Comparison of ENCODE assay signal across 7 mouse cellular contexts in the genomic region with DNA sequence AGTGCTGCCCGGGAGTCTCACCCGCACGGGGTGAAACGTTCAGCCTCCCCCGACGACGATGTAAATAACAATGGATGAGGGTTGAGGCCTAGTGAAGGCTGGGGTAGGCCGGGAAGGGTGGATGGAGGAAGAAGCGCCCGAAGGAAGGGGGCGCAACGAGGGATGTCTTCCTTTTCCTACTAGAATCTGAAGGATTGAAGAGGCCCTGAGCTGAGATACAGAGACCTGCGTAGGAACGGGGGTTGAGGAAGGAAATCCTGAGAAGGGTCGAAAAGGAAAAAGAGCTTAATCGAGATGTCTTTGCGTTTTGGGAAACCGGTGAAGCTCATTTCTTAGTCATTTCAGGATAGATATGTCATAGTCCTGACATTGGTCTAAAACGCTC. TPM values are rescaled to one million over a fixed set of nuclear protein-coding genes. Genes with fewer than 3 reads are reported as not detected.
A peak's percentile ranks its signal among the peaks of the same experiment; 100 is the strongest.
DNase-seq lines count a peak whose midpoint lies in the region; ATAC-seq and TF ChIP-seq lines count a peak whose summit lies in the region.

No protein-coding gene starts in this region.

- peak overlapping the region; percentile 92 for H3K4me2 ChIP-seq in liver, embryonic 11.5 days
- peak overlapping the region; percentile 95 for H3K4me2 ChIP-seq in stomach, embryonic 16.5 days (ENCODE audit: low read depth, low read length)

- peak overlapping the region; percentile 87 for H3K4me3 ChIP-seq in spleen, adult 2 months (ENCODE audit: extremely low read depth, insufficient read depth, insufficient read length)
- peak overlapping the region; percentile 65 for H3K4me3 ChIP-seq in liver, embryonic 11.5 days (ENCODE audit: low read depth, low read length)
- peak overlapping the region; percentile 74 for H3K4me3 ChIP-seq in stomach, embryonic 16.5 days (replicated peaks; ENCODE audit: low read length)

- TF ChIP-seq POLR2A in spleen, adult 2 months (IDR thresholded peaks at IDR 0.05; ENCODE audit: low read depth, low read length), result no peak

- peak; percentile 69 for ATAC-seq in erythroid progenitor cell, adult 5-6 weeks (replicated peaks; ENCODE audit: low FRiP score, poor library complexity, severe bottlenecking)
- ATAC-seq in liver, embryonic 11.5 days (replicated peaks; ENCODE audit: low FRiP score), result peak; percentile 75
- ATAC-seq in stomach, embryonic 16.5 days (ENCODE audit: insufficient read depth, low FRiP score), result peak; percentile 79

- no peaks in the 10 kb centered on the region for H3K36me3 ChIP-seq in spleen, adult 2 months (ENCODE audit: control insufficient read depth, insufficient read depth, low read length)
- no peaks in the 10 kb centered on the region for H3K36me3 ChIP-seq in liver, embryonic 11.5 days (ENCODE audit: control insufficient read depth, insufficient read depth, low read length)
- no peaks in the 10 kb centered on the region for H3K36me3 ChIP-seq in stomach, embryonic 16.5 days (ENCODE audit: control insufficient read depth, insufficient read depth, low read length)

- H3K27me3 ChIP-seq in spleen, adult 2 months (ENCODE audit: control insufficient read depth, insufficient read depth, low read length), result no peaks in the 10 kb centered on the region
- H3K27me3 ChIP-seq in liver, embryonic 11.5 days (replicated peaks; ENCODE audit: control insufficient read depth, insufficient read depth, low read length), result no peaks in the 10 kb centered on the region
- H3K27me3 ChIP-seq in stomach, embryonic 16.5 days (ENCODE audit: control insufficient read depth, insufficient read depth, low read length), result no peaks in the 10 kb centered on the region

- no peak for DNase-seq in spleen, adult 2 months (ENCODE audit: low read depth in 1 of 2, low spot score in 2 of 2)
- DNase-seq in spleen, postnatal 10 days (ENCODE audit: low spot score in 2 of 2), result no peak
- no peak for DNase-seq in liver, embryonic 11.5 days (ENCODE audit: low spot score)
- no peak for DNase-seq in embryo, embryonic 9.5 days (ENCODE audit: extremely low spot score)
- DNase-seq in ovary, postnatal 14 days (ENCODE audit: low spot score), result no peak

- no peak for TF ChIP-seq CTCF in spleen, adult 2 months (IDR thresholded peaks at IDR 0.05; ENCODE audit: extremely low read depth, insufficient read depth, insufficient read length, insufficient replicate concordance)

- no peaks in the 10 kb centered on the region for H3K9me3 ChIP-seq in liver, embryonic 11.5 days (ENCODE audit: control insufficient read depth, low read length)
- no peaks in the 10 kb centered on the region for H3K9me3 ChIP-seq in stomach, embryonic 16.5 days (replicated peaks; ENCODE audit: control insufficient read depth, low read length)

- peaks cover 4% of the 10 kb centered on the region; the same call in 1 of the 2 replicates for H3K4me1 ChIP-seq in spleen, adult 2 months (ENCODE audit: control insufficient read depth, insufficient read depth, insufficient read length)
- H3K4me1 ChIP-seq in liver, embryonic 11.5 days (replicated peaks; ENCODE audit: control insufficient read depth, insufficient read depth, low read length), result peaks cover 21% of the 10 kb centered on the region
- H3K4me1 ChIP-seq in stomach, embryonic 16.5 days (ENCODE audit: control insufficient read depth, insufficient read depth, low read length), result peaks cover 7% of the 10 kb centered on the region; the same call in 1 of the 2 replicates

- H3K27ac ChIP-seq in spleen, adult 2 months (ENCODE audit: insufficient read depth, low read length), result peak overlapping the region; percentile 86
- H3K27ac ChIP-seq in liver, embryonic 11.5 days (ENCODE audit: low read depth, low read length), result peak overlapping the region; percentile 80
- peak overlapping the region; percentile 93 for H3K27ac ChIP-seq in stomach, embryonic 16.5 days (ENCODE audit: low read length)

- under 1% methylated on average over 19 of the region's 19 CpGs for whole genome bisulfite sequencing in spleen, adult 2 months
- WGBS in liver, embryonic 11.5 days, result under 1% methylated on average over 19 of the region's 19 CpGs
- WGBS in stomach, embryonic 16.5 days, result 0% methylated on average over 19 of the region's 19 CpGs

- peak overlapping the region; percentile 86 for H3K9ac ChIP-seq in liver, embryonic 11.5 days (ENCODE audit: low read depth, low read length)
- peak overlapping the region; percentile 90 for H3K9ac ChIP-seq in stomach, embryonic 16.5 days (ENCODE audit: low read length)

RNA-seq across cellular contexts. Expression of a gene that starts 9.0 kb away (rescaled TPM):
- polyA plus RNA-seq in spleen, adult 2 months (2012; rRNA removed), result 0.29 and 0.85 TPM in 2 replicates
- not detected in 2 replicates for total RNA-seq in erythroid progenitor cell, adult 5-6 weeks (2015; ENCODE audit: low replicate concordance)
- 0.77 and 1.2 TPM in 2 replicates for total RNA-seq in erythroid progenitor cell, adult 5-6 weeks (2017; ENCODE audit: low replicate concordance)
- polyA plus RNA-seq in liver, embryonic 11.5 days (2014; fragmentation: Nextera tagmentation; extraction: Ambion mirVana), result 0.78 and 0.93 TPM in 2 replicates
- polyA plus RNA-seq in stomach, embryonic 16.5 days (2015; fragmentation: Nextera tagmentation; extraction: Ambion mirVana), result 0.62 and 1.9 TPM in 2 replicates

RNA-seq across cellular contexts. Expression of a gene that starts 54.3 kb away (rescaled TPM):
- 25.7 and 27.6 TPM in 2 replicates for polyA plus RNA-seq in spleen, adult 2 months (2012; rRNA removed)
- 50.7 and 81.8 TPM in 2 replicates for total RNA-seq in erythroid progenitor cell, adult 5-6 weeks (2015; ENCODE audit: low replicate concordance)
- 46.9 and 76.1 TPM in 2 replicates for total RNA-seq in erythroid progenitor cell, adult 5-6 weeks (2017; ENCODE audit: low replicate concordance)
- 247 and 252 TPM in 2 replicates for polyA plus RNA-seq in liver, embryonic 11.5 days (2014; fragmentation: Nextera tagmentation; extraction: Ambion mirVana)
- 221 and 222 TPM in 2 replicates for polyA plus RNA-seq in stomach, embryonic 16.5 days (2015; fragmentation: Nextera tagmentation; extraction: Ambion mirVana)

RNA-seq across cellular contexts. Expression of a gene that starts 54.9 kb away (rescaled TPM):
- 6.0 and 6.6 TPM in 2 replicates for polyA plus RNA-seq in spleen, adult 2 months (2012; rRNA removed)
- total RNA-seq in erythroid progenitor cell, adult 5-6 weeks (2015; ENCODE audit: low replicate concordance), result 1,078 and 1,095 TPM in 2 replicates
- 892 and 1,010 TPM in 2 replicates for total RNA-seq in erythroid progenitor cell, adult 5-6 weeks (2017; ENCODE audit: low replicate concordance)
- 37.0 and 37.1 TPM in 2 replicates for polyA plus RNA-seq in liver, embryonic 11.5 days (2014; fragmentation: Nextera tagmentation; extraction: Ambion mirVana)
- polyA plus RNA-seq in stomach, embryonic 16.5 days (2015; fragmentation: Nextera tagmentation; extraction: Ambion mirVana), result 30.1 and 37.5 TPM in 2 replicates
